Mouse (Mus musculus): ENCODE results near the gene Zfp599.

- TF ChIP-seq CTCF (IDR thresholded peaks at IDR 0.05; ENCODE audit: low read depth) (no peak; the same call in 1 of the 2 replicates), EP300 (IDR thresholded peaks at IDR 0.05; ENCODE audit: low read depth) (no peak)
Observed at GRCm38 (mm10) chr9:22224536-22225503, 34.9 kb downstream of the Zfp599 start.
